Mouse (Mus musculus): Measurements from ENCODE around the gene Fam92b. TPM values are rescaled to one million over a fixed set of nuclear protein-coding genes. Genes with fewer than 3 reads are reported as not detected.

Fam92b gene
- total RNA-seq, 2 experiments from 2014 or later: not detected

GRCm38 (mm10) chr8:120120951-120121350 is 56.3 kb downstream of the Fam92b start:
- intact Hi-C loops (cut with DNase I): no loop called here
- DNase-seq (ENCODE audit: low spot score): no peak

GRCm38 (mm10) chr8:120119931-120120330 is 57.3 kb downstream of the Fam92b start:
- DNase-seq (ENCODE audit: low spot score): no peak
- intact Hi-C loops (cut with DNase I): no loop called here

GRCm38 (mm10) chr8:120119429-120119828 is 57.8 kb downstream of the Fam92b start:
- no peak for DNase-seq (ENCODE audit: low spot score)
- intact Hi-C loops (cut with DNase I): no loop called here

- intact Hi-C loops (cut with DNase I): no loop called here
Measured at GRCm38 (mm10) chr8:120118847-120119246, 58.4 kb downstream of the Fam92b start.

GRCm38 (mm10) chr8:120118162-120118561 is 59.1 kb downstream of the Fam92b start:
- no peak for DNase-seq (ENCODE audit: low spot score)
- intact Hi-C loops (cut with DNase I): no loop called here

More at GRCm38 (mm10) chr8:120118847-120119246, 58.4 kb downstream of the Fam92b start:
- no peak for DNase-seq (ENCODE audit: low spot score)

GRCm38 (mm10) chr8:120116600-120116999 is 60.7 kb downstream of the Fam92b start:
- DNase-seq (ENCODE audit: low spot score): no peak

More at GRCm38 (mm10) chr8:120116600-120116999, 60.7 kb downstream of the Fam92b start:
- intact Hi-C loops (cut with DNase I): no loop called here

Other genes with a start within 250 kb of the Fam92b start
- 10 to 100 TPM; 21.7 to 25.7 TPM for gene Crispld2, start 185.0 kb downstream of the Fam92b start, total RNA-seq (2021)
- 10 to 100 TPM; 35.4 to 36.4 TPM for gene Zdhhc7, start 76.0 kb downstream of the Fam92b start, total RNA-seq (2021)
- 10 to 100 TPM; 11.5 to 16.7 TPM for gene 6430548M08Rik, start 63.3 kb downstream of the Fam92b start, total RNA-seq (2021)
- 10 to 100 TPM; 20.1 to 25.9 TPM for gene Gse1, start 51.0 kb upstream of the Fam92b start, total RNA-seq (2021)

Data from heart, postnatal 25 days (tissue).